Mouse (Mus musculus) fat pad, adult 2 months (tissue): ENCODE results near the gene Alg12.

Experiments used
- DNase-seq: peaks from one replicate; pipeline ENCODE4 v3.0.0-alpha.2; 2011; ENCODE audit warnings: low read depth, low spot score; ENCODE audit errors: extremely low read depth

The Alg12 gene

DNA sequence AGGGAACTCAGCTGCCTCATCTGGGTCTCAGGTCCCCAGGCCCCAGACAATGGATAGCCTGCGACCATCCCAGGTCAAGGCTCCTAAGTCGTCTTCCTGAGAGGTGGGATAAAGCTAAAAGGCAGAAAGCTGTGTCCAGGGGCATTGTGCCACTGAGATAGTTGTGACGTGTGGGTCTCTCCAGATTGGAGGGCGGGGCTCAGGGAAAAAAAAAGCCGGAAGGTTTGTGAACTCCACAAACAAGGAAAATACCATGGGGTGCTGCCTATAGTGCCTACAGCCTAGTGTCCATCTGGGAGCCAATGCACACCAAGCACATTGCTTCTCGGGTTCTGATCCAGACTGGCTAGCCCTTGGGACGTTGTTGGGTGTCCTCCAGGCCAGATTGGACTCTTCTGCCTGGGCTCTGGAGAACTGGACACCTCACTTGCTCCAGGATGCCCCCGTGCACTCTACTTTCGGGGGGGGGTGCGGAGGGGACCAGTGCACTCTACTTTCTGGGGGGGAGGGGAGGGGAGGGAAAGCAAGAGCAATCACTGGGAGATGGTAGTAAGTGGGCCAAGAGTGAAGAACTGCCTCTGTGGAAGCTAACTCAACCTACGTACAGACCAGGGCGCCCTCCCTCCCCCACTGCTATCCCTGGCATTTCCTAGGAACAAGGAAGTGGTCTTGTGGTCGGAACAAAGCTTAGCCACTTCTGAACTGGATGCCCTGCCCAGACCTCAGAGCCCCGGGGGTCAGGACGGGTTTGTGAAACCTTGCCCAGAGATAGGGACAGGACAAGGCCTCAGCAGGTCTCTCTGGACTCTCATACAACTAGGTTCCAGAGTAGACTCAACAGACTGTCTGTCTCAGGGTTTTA is 36.1 kb upstream of the Alg12 start:
- DNase-seq, result no peak

DNA sequence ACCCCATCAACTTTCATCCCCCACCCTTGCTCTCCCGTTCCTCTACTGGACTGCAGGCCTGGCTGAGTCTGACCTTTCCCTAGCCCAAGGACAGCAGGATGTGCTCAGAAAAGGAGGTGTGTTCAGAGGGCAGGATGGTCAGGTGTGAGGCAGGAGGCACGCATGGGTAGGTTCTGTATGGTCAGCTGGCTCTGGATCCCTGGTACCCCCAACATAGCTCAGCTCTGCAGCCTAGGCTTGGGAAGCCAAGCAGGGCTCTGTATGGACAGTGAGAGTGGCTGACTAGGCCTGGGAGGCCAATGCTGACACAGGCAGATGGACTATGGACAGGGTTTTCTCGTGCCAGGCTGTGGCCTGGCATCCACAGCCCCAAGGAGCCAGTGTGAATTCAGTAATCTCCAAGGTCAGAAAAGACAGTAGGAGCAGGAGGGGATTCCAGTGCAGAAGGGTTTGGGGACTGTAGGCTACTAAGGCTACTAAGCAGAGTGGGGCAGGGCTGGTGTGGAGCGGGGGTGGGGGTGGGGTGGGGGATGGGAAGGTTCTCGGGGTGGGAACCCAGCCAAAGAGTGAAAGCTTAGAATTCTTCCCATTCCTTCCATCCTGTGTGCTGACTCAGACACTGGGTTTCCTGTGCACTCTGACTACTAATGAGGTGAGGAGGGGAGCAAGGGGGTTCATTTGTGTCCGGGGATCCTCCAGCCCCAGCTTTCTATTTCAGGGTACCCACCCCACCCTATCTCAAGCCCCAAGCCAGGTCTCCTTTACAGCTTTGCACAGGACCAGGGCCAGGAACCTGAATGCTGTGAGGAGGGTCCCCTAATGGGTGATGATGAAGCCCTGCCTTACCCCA is 35.2 kb upstream of the Alg12 start:
- no peak for DNase-seq

DNA sequence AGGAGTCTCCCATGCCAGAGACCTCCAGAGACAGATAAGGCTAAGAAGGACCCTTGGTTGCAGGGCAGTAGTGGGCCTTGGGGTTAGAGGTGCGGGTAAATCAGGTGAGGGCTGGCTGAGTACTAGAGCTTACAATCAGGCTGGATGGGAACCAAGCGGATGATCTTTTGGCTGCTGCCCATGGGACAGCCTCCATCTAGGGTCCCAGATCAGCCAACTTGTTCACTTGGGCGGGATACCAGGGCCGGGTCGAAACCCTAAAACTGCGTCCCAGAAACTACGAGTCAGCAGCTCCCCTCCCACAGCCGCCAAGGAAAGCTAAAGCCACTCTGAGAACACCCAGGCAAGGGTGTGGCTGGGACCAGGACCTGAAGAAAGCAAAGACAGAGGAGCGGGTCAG is 34.0 kb upstream of the Alg12 start:
- no peak for DNase-seq

DNA sequence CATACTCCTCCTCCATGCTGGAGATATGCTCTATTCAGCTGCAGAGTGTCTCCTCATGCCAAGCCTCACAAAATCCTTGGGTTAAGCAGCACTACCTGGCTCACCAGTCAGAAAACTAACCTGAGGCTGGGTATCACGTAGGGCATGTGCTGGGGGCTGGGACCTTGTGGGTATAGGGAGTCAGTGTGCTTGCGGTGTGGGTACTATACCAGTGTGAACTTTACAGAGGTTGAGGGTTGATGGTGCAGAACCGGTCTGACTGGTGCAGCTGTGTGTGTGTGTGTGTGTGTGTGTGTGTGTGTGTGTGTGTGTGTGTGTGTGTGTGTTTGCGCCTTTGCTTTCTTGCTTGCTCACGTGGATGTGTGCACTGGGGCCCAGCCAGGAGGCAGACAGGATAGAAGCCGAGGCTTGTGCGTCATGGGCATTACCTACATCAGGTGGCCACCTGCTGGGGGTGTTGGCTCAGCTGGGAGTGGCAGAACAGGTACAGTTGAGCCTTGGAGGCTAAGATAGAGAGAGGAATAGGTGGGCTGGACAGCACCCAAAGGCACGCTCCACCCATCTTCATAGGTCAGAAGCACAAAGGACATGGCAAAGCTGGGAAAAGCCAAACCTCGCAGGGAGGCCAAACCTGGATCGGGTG is 32.5 kb upstream of the Alg12 start:
- peak; percentile 98 for DNase-seq

DNA sequence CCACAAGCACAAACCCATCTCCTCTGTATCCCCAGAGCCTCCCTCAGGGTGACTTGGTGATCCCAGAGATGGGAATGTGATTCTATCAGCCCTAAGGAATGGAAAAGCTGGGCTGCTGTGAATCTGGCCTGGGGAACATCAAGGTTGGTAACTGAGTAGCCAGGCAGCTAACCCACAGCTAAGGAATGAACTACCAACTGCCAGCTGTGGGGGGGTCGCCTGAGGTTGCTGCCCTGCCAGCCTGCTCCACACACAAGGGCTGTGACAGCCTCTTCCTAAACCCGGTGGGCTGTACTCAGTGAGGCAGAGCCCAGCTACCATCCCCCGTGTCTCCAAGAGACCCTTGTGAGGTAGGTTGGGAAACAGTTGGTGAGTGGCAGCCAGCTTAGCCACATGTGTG is 32.0 kb upstream of the Alg12 start:
- no peak for DNase-seq

DNA sequence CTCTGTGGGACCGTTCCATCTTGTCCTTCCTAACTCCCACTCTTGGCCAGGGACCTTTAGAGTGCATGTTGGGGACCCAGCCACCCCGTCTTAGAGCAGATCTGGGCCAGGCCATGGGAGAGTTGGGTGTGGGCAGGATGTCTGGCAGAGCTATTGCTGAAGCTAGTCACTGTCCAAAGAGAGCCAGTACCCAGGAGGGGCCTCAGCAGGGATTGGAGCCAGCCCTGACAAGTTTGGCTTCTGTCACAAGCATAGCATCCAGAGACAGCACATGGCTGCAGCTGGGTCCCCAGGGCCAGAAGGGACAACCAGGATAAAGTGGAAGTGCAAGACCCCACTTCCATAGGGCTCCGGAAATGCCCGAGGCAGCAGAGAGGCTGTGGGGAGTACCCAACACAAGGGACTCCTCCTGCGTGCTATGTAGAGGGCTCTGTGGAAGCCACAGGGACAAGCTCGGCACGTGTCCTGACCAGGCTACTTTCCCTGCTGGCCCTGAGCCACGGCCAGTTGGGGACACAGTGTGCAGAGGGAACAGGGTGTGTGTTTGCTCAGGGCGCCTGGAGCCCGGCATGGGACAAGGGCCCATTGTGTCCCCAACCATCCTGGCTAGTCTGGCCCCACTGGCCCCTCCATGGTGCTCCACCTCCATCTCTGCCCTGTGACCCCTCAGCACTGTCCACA is 31.2 kb upstream of the Alg12 start:
- DNase-seq, result no peak

DNA sequence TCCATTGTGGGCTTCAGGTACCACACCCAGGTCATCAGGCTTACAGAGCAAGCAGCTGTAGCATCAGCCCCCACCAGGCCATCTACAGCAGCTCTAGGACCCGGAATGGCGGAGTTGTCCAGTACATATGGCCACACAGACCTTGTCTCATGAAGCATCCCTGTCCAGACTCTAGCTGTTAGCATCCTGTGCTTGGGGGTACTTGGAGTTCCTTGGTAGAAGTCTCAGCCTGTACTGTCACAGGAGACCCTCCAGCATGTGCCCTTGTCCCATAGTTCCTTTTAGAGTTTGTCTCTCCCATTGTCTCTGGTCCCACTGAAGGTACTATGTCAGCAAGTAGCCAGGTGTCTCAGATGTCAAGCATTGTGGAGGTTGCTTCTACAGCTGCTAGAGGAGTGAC is 30.5 kb upstream of the Alg12 start:
- no peak for DNase-seq

DNA sequence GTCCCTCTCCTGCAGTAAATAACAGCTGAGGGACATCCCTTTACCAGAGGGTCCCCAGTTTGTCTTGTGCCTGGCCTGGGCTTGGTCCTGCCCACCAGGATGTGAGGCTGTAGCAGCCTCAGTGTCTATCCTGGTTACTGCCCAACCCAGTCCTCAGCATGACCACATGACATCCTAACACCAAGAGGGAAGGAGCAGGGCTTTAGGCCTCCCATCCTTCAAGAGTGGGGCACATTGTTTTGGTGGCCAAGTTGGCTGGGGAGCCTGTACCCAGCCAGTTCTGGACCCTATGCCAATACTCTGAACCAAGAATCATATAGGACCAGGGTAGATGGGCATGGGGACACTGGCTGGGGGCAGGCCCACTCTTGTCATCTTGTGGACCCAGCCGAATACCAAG is 29.5 kb upstream of the Alg12 start:
- DNase-seq, result no peak

DNA sequence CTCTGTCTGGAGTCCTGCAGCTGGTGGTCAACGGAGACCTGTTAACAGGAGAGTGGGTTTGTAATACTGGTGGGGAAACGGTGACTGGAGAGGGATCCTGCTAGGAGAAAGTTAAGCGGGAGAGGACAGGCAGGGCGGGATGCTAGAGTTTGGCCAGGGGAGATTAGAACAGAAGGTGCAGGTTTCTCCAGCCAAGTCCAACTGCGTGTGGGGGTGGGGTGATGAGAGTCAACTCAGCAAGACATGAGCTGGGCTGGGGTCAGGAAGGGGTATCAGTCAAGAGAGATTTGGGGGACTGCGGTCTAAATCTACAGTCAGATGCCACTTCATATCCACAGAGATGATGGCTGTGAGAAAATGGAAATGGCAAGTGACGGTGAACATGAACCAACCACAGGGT is 25.8 kb upstream of the Alg12 start:
- DNase-seq, result no peak

DNA sequence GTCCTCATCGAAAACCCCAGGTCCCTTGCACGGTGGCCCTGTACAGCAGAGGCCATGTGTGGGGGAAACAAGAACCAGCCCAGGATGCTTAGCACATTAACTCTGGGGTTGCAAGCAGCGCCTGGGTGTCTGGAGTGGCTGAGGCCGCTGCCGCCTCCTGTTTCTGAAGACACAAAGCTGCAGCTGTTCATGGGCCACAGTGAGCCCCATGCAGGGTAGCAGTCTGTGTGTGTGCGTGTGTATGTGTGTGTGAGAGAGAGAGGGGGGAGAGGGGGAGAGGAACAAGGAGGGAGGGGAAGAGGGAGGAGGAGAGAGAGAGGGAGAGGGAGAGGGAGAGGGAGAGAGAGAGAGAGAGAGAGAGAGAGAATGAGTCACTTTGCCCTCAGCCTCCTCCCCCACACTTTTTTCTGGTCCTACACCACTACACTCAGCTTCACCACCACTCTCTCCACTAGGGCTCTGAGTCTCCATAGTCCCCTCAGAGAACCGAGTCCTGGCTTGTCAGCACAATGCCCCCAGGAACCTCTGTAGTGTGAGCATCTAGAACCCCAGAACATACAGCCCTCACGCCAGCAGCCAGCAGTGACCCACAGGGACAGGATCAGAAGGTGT is 24.5 kb upstream of the Alg12 start:
- DNase-seq, result no peak

DNA sequence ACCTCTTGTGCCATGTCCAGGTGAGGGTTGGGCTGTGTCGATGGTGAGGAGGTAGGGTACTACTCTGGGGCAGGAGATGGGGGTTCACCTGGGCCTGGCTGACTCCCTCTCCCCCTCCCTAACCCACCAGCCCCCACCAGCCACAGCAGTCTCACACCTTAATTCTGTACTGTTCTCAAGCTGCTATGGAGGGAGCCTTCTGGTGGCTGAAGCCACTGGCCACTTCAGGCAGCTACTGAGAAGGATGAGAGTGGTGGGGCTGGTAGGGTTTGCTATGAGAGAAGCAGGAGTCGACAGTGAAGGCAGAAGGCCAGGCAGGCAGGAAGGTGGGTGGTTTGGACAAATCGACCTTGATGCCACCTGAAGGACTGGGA is 23.2 kb upstream of the Alg12 start:
- no peak for DNase-seq

DNA sequence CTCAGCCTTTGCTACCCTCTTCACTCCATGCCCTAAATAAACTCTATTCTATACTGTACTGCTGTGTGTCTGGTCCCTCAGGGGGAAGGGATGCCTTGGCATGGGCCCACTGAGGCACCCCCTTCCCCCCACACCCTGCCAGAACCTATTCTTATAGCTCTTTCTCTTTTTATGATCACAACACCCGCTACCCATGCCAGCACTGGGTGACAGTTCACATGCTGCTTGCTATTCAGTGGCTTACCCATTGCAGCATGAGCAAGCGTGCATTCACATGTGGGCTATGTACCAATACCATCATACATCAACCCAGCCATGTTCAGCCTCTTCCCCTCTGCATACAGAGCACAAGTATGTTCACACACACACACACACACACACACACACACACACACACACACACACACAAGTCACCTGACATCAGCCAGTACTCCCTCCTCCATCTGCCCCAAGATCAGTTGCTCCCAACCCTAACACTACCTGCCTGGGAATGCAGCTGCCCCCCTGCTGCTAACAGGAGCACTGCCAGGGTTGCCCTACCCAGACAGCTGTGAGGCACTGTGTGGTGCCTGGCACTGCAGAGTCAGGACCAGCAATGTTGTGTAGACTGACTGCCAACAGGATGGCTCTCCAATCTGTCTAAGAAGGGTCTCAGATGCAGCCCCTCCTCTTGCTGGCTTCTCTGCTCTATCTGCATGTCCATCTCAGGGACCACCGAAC is 22.6 kb upstream of the Alg12 start:
- DNase-seq, result no peak

DNA sequence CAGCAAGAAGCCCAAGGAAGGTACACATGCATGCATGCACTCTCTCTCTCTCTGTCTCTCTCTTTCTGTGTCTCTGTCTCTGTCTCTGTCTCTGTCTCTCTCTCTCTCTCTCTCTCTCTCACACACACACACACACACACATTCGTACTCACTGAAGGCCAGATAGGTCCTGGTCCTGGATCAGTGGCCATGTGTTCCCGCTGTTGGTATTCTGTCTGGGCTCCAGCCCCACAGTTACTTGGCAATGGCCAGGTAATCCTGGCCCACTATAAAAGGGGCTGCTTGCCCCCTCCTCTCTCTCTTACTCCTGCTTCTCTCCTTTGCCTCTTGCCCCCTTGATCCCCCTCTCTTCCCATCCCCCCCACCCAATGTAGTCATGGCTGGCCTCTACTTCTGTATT is 22.0 kb upstream of the Alg12 start:
- DNase-seq, result no peak

DNA sequence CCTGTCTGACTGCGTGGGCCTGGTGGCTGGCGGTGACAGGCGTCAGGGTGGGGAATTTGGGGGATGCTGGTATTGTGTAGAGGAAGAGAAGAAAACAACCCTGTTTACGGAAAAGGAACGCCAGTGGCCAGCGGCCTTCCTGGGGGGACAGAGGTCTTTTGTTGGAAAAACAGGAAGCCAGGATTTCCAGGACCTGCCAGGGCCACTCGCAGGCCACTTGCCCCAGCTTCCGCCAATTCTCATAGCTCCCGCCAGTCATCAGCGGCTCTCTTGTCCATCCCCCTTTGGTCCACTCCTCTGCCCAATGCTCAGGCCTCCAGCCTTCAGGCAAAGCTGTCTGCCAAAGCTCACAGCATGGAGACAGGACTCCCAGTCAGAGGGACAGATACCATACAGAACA is 21.0 kb upstream of the Alg12 start:
- DNase-seq, result no peak

DNA sequence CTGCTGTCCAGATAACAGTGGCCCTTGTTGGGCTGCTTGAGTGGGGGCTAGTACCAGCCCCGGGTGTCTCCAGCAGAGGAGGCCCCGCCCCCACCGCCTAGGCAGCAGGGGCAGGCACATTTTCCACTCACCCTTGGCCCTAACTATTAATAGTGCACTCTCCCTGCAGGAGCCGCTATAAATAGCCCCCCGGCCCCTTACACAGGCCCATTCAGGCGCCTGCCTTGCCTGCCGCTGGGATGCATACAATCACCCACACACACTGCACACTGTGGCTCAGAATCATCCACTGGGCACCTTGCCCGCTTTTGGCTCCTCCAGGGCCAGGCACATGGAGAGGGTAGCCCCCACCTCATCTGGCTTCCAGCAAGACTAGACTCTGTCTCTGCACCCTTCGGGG is 20.2 kb upstream of the Alg12 start:
- DNase-seq, result no peak

DNA sequence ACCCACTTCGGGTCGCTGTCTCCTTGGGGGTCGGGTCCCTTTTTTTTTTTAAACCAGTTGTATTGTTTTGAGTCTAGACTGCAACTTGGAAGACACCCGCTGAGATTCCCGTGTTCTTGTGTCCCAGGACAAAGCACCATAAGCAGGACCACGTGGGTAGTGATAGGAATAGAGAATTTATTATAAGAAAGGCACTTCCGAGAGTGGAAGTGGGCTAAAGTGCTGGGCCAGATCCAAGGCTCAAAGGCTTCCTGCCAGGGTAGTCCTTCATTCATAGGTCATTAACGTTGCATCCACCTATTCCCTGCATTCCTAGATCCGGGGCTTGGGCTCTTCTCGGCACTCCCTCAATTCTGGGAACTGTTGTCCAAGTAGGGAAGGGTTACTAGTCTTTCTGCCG is 18.9 kb upstream of the Alg12 start:
- no peak for DNase-seq

DNA sequence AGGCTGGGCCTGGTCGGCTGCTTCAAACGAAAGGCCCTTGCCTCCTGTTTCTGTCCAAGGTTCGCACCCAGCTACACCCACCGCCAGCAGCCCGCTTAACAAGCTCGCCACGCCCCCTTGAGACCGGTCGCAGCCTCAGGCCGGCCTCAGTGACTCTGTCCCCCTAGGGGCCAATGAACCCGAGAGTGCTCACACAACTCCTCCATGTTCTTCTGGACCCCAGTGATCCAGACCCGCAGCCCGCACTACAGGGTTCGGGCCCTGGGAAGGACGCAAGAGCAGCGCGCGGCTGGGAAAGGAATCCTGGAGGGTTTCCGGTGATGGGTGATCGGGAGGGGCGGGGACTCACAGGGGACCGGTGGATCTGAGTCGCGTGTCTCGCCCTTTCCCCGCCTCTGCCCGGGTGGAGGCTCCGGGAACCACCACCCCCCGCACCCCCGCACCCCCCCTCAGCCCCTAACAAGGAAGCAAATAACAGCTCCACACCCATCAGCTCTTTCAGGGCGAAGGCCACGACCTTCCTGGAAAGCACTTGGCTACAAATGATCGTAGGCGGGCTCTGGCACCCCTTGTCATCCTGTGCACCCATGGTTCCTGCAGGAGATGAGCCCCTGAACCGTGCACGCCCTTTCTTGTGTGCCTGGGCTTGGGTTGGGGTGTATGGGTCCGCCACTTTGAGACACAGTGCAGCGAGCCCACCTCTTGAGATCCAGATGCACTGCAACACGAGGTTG is 18.2 kb upstream of the Alg12 start:
- DNase-seq, result no peak

DNA sequence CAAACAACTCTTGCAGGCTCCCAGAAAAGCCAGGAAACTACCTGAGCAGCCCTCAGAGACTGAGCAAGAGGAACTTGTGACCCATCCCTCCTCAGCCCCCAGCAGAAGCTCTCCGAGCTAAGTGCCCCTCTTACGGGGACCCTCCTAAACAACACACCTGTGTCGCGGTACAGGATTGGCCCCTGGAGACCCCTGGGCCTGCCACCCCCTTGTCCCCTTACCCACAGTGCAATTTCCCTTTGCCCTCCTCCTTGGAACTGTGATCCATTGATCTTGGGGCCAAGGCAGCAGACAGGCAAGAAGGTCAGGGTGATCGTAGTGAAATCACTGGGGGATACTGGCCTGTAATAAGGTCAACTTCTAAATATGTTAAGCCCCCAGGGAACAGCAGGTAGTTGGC is 17.5 kb upstream of the Alg12 start:
- no peak for DNase-seq

DNA sequence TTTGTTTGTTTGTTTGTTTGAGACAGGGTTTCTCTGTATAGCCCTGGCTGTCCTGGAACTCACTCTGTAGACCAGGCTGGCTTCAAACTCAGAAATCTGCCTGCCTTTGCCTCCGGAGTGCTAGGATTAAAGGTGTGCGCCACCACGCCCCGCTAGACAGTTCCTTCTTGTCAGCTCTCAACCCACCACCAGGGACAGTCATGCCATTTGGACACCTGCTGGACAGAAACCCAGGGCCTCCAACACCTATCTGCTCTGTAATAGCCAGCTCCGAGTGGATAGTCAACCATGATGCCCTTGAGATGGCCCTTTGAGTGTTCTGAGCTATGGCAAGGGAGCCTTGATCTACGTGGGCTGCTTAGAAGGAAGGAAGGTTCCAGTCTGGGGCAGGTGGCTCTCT is 16.9 kb upstream of the Alg12 start:
- DNase-seq, result no peak

DNA sequence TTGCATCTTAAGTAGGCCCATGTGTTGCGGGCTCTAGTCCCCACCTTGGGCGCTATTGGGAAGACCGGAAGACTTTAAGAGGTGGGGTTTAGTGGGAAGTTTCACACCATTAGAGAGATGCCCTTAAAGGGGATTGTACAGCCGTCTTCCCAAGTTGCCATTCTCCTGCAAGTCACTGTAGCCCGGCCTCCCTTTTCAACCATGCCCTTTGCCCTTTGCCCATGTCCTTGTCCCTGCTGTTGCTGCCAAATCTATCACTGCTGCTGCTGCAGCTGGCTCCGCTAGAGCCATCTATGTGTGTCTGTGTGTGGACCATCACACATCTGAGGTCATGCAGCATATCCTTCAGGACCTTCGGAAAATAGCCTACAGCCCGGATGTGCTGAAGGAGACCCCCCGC is 13.4 kb upstream of the Alg12 start:
- DNase-seq, result no peak
